In genomic region chr12:71978513-71979352, GRCm38 (mm10) we compare ENCODE assay signal across 10 mouse cellular contexts.
DNase-seq lines count a peak whose midpoint lies in the region; ATAC-seq and TF ChIP-seq lines count a peak whose summit lies in the region.
"Had no signal": no experiment of that assay in that cellular context is flagged by ENCODE, and none has a peak within 500 bp of the region (broad histone marks: within the 10 kb centered on the region; RNA-seq: fewer than 3 reads in every experiment).

No protein-coding gene starts in this region.

- no peak for TF ChIP-seq CTCF in layer of hippocampus, adult 2 months (conservative IDR thresholded peaks at IDR 0.05)
- no peak for TF ChIP-seq CTCF in bone marrow macrophage, adult 2 months (IDR thresholded peaks at IDR 0.05; ENCODE audit: low read depth, low read length)

- ATAC-seq in heart, embryonic 11.5 days (replicated peaks; ENCODE audit: insufficient number of reproducible peaks, low FRiP score, low TSS enrichment): no peak
- peak; percentile 52 for ATAC-seq in megakaryocyte, adult 5-6 weeks (ENCODE audit: poor library complexity, severe bottlenecking)
- no peak for ATAC-seq in neural tube, embryonic 15.5 days (ENCODE audit: low FRiP score)

- no peak overlapping the region; the same call in 1 of the 2 replicates for H3K4me2 ChIP-seq in heart, embryonic 11.5 days
- no peak overlapping the region for H3K4me2 ChIP-seq in neural tube, embryonic 15.5 days
- H3K4me2 ChIP-seq: neural tube, embryonic 12.5 days had no signal

- H3K27ac ChIP-seq in layer of hippocampus, adult 2 months: peak overlapping the region; percentile 41; the same call in 1 of the 2 replicates
- peak overlapping the region; percentile 6; the same call in 1 of the 2 replicates for H3K27ac ChIP-seq in bone marrow macrophage, adult 2 months (ENCODE audit: insufficient read depth, low read depth, low read length)
- H3K27ac ChIP-seq in heart, embryonic 11.5 days (ENCODE audit: low read depth, low read length): peak overlapping the region; percentile 74
- H3K27ac ChIP-seq in neural tube, embryonic 15.5 days (replicated peaks): no peak overlapping the region
- H3K27ac ChIP-seq: neural tube, embryonic 12.5 days had no signal

- DNase-seq in layer of hippocampus, adult 2 months (ENCODE audit: low spot score in 2 of 2): no peak
- DNase-seq in layer of hippocampus, adult 11-12 months (ENCODE audit: low spot score): no peak
- no peak for DNase-seq in urinary bladder, adult 18-20 months (ENCODE audit: low spot score in 2 of 2)
- DNase-seq in frontal cortex, postnatal 36 days (ENCODE audit: low spot score in 2 of 2): no peak
- DNase-seq: cerebellum, adult 9-10 months had no signal

- H3K9me3 ChIP-seq in heart, embryonic 11.5 days (replicated peaks; ENCODE audit: control insufficient read depth, low read length): no peaks in the 10 kb centered on the region
- H3K9me3 ChIP-seq in neural tube, embryonic 15.5 days (replicated peaks): no peaks in the 10 kb centered on the region
- H3K9me3 ChIP-seq: neural tube, embryonic 12.5 days had no signal

- no peaks in the 10 kb centered on the region for H3K27me3 ChIP-seq in heart, embryonic 11.5 days (ENCODE audit: control insufficient read depth, insufficient read depth, low read length)
- H3K27me3 ChIP-seq in neural tube, embryonic 15.5 days (replicated peaks): no peaks in the 10 kb centered on the region
- H3K27me3 ChIP-seq: neural tube, embryonic 12.5 days had no signal

- H3K36me3 ChIP-seq in heart, embryonic 11.5 days (ENCODE audit: control insufficient read depth, insufficient read depth, low read length): peaks cover 18% of the 10 kb centered on the region
- peaks cover 71% of the 10 kb centered on the region for H3K36me3 ChIP-seq in neural tube, embryonic 15.5 days

- H3K9ac ChIP-seq in heart, embryonic 11.5 days (ENCODE audit: low read depth, low read length): peak overlapping the region; percentile 43; the same call in 1 of the 2 replicates
- H3K9ac ChIP-seq in neural tube, embryonic 15.5 days (replicated peaks): no peak overlapping the region
- H3K9ac ChIP-seq: neural tube, embryonic 12.5 days had no signal

- peaks cover 69% of the 10 kb centered on the region for H3K4me1 ChIP-seq in bone marrow macrophage, adult 2 months (ENCODE audit: control insufficient read depth, insufficient read depth, low read length)
- peaks cover 66% of the 10 kb centered on the region for H3K4me1 ChIP-seq in heart, embryonic 11.5 days (ENCODE audit: control insufficient read depth, insufficient read depth, low read length)
- H3K4me1 ChIP-seq in neural tube, embryonic 15.5 days: no peaks in the 10 kb centered on the region
- H3K4me1 ChIP-seq: neural tube, embryonic 12.5 days had no signal

- TF ChIP-seq POLR2A in bone marrow macrophage, adult 2 months (IDR thresholded peaks at IDR 0.05; ENCODE audit: borderline replicate concordance, low read depth, low read length): no peak

- WGBS in heart, embryonic 11.5 days (ENCODE audit: insufficient replicate concordance): 51% methylated on average over 12 of the region's 12 CpGs
- WGBS in neural tube, embryonic 15.5 days: 76% methylated on average over 12 of the region's 12 CpGs

- no peak overlapping the region for H3K4me3 ChIP-seq in layer of hippocampus, adult 2 months
- H3K4me3 ChIP-seq in bone marrow macrophage, adult 2 months (ENCODE audit: insufficient read depth, low read length): no peak overlapping the region
- H3K4me3 ChIP-seq in heart, embryonic 11.5 days (ENCODE audit: low read depth, low read length): no peak overlapping the region
- no peak overlapping the region for H3K4me3 ChIP-seq in neural tube, embryonic 15.5 days (replicated peaks)
- H3K4me3 ChIP-seq: neural tube, embryonic 12.5 days had no signal
